Mouse (Mus musculus): Measurements from ENCODE around the gene Aplnr. TPM values are rescaled to one million over a fixed set of nuclear protein-coding genes. Genes with fewer than 3 reads are reported as not detected.

Gene Aplnr
- polyA plus RNA-seq (2011; ENCODE audit: insufficient read depth, insufficient read length, low read depth, missing spikeins): 2.3 and 3.3 TPM in 2 replicates

DNA sequence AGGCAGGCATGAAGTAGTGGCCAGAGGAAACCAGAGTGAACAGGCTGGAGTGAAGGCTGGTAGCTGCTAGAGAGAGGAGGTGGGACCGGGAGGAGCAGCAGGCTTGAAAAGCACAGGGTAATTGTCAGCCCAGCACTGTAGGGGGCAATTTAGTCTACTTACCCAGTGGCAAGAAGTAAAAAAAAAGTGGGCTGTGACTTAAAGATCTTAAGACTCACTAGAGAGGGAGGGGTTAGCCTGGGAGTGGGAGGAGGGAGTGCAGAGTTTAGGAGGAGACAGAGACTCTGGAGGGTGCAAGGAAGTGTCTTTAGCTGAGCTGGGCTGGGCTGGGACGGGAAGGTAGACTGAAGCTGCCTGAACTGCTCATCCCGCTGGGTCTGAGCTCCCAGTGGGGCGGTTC, at the start of gene Aplnr:
Gene Aplnr, plus strand, starts transcription at position 137 of the 400 bp plus-strand sequence.
- Histone ChIP-seq H3K27ac (ENCODE audit: insufficient read depth, low read length) (no peak within 1 kb of the TSS), H3K9ac (ENCODE audit: low read depth, poor library complexity, severe bottlenecking) (no peak within 1 kb of the TSS), H3K4me3 (ENCODE audit: low read depth, low read length) (no peak within 1 kb of the TSS)

DNA sequence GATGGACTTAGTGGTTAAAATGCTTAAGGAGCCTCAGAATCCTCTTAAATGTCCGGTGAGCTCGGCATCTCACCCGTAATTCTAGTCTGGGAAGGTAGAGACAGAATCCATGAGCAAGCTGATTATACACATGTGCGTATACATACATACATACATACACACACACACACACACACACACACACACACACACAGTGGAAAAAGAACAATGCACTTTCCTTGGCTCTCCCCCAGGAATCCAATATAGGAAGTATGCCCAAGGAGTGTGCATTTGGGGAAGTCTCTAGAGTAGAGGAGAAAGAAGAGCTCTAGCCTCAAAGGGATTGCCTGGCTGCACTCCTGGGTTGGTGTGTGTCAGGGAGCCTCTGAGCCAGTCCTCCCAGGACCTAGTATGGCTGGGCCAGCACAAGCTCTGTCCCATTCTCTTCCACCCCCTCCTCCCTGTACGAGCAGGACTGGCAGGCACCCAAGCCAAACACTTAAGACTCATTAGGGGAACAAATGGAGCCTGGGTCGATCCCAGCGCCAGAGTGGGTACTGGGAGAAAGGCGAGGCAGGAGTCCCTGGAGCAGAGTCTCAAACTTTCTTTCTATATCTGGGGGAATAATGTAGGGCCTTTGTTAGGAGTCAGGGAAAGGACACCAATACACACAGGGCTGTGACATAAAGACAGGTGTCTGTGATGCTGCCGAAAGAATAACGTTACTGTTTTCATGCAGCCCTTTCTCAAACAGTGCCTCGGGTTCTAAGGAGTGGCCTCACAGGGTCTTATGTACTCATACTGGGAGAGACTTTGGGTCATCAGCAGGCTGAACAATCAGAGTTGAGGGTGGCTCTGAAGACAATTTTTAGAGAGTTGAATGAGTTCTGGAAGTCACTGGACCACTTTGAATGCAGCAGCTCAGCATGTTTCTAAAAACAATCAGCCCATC, 47.0 kb upstream of the Aplnr start:
- TF ChIP-seq POLR2A (IDR thresholded peaks at IDR 0.05; ENCODE audit: insufficient read depth, low read length) (no peak), CTCF (IDR thresholded peaks at IDR 0.05; ENCODE audit: low read depth, low read length) (no peak), EP300 (IDR thresholded peaks at IDR 0.05; ENCODE audit: insufficient read depth, low read depth, low read length) (no peak)
- no peaks in the 10 kb centered on the region for H3K36me3 ChIP-seq (ENCODE audit: control insufficient read depth, insufficient read depth, low read length, poor library complexity, severe bottlenecking)
- H3K27me3 ChIP-seq (ENCODE audit: control insufficient read depth, insufficient read depth, low read length, poor library complexity, severe bottlenecking): no peaks in the 10 kb centered on the region; the same call in none of the 2 replicates
- no peak overlapping the region for H3K27ac ChIP-seq (ENCODE audit: insufficient read depth, low read length)
- H3K9me3 ChIP-seq (replicated peaks; ENCODE audit: control insufficient read depth, insufficient read depth, low read length, poor library complexity, severe bottlenecking): no peaks in the 10 kb centered on the region
- no peak overlapping the region for H3K9ac ChIP-seq (ENCODE audit: low read depth, poor library complexity, severe bottlenecking)
- H3K4me3 ChIP-seq (ENCODE audit: low read depth, low read length): no peak overlapping the region
- no peaks in the 10 kb centered on the region for H3K4me1 ChIP-seq (ENCODE audit: control insufficient read depth, insufficient read depth, low read length)

More for the DNA sequence above, at the start of gene Aplnr:
- no peaks in the 10 kb centered on the region for H3K27me3 ChIP-seq (ENCODE audit: control insufficient read depth, insufficient read depth, low read length, poor library complexity, severe bottlenecking)
- H3K36me3 ChIP-seq (ENCODE audit: control insufficient read depth, insufficient read depth, low read length, poor library complexity, severe bottlenecking): no peaks in the 10 kb centered on the region
- no peaks in the 10 kb centered on the region for H3K4me1 ChIP-seq (ENCODE audit: control insufficient read depth, insufficient read depth, low read length)
- no peak for TF ChIP-seq CTCF (IDR thresholded peaks at IDR 0.05; ENCODE audit: low read depth, low read length)
- no peak for TF ChIP-seq POLR2A (IDR thresholded peaks at IDR 0.05; ENCODE audit: insufficient read depth, low read length)
- H3K9me3 ChIP-seq (replicated peaks; ENCODE audit: control insufficient read depth, insufficient read depth, low read length, poor library complexity, severe bottlenecking): no peaks in the 10 kb centered on the region

DNA sequence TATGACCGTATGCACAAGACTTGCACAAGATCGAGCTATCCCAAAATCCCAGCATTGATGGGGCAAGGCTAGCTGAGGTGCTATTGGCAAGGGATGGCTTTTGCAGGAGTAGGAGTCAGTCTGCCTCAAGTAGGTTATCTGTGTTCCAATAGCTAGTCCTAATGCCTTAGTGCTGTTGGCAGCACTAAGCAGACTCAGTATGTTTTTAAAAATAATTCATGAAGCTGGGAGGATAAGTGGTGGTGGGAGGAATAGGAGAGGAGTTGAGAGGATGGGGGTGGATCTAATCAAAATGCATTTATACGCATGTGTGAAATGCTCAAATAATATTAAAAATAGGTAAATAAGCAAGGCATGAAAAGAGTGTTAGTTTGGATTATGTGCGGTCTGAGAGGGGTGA, 44.7 kb upstream of the Aplnr start:
- Histone ChIP-seq H3K4me1 (ENCODE audit: control insufficient read depth, insufficient read depth, low read length) (no peaks in the 10 kb centered on the region), H3K27ac (ENCODE audit: insufficient read depth, low read length) (no peak overlapping the region), H3K36me3 (ENCODE audit: control insufficient read depth, insufficient read depth, low read length, poor library complexity, severe bottlenecking) (no peaks in the 10 kb centered on the region), H3K9me3 (replicated peaks; ENCODE audit: control insufficient read depth, insufficient read depth, low read length, poor library complexity, severe bottlenecking) (no peaks in the 10 kb centered on the region), H3K4me3 (ENCODE audit: low read depth, low read length) (no peak overlapping the region), H3K9ac (ENCODE audit: low read depth, poor library complexity, severe bottlenecking) (no peak overlapping the region), H3K27me3 (ENCODE audit: control insufficient read depth, insufficient read depth, low read length, poor library complexity, severe bottlenecking) (no peaks in the 10 kb centered on the region)
- TF ChIP-seq EP300 (IDR thresholded peaks at IDR 0.05; ENCODE audit: insufficient read depth, low read depth, low read length) (no peak), POLR2A (IDR thresholded peaks at IDR 0.05; ENCODE audit: insufficient read depth, low read length) (no peak), CTCF (IDR thresholded peaks at IDR 0.05; ENCODE audit: low read depth, low read length) (no peak)

DNA sequence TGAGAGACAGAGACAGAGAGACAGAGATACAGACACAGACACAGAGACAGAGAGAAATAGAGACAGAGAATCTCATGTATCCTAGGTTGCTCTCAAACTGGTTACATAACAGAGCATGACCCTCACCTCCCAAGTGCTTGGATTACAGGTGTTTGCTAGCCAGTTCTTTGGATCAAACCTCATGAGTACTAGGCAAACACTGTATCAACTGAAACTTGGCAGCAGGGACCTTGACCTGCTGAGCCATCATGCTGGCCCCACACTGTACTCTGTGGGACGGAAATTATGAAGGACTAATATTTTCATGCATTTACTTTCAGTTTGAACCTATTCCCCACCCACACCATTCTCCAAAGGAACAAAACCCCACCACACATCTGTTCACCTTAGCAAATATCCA, 42.6 kb upstream of the Aplnr start:
- Histone ChIP-seq H3K9me3 (replicated peaks; ENCODE audit: control insufficient read depth, insufficient read depth, low read length, poor library complexity, severe bottlenecking) (peaks cover 3% of the 10 kb centered on the region), H3K27ac (ENCODE audit: insufficient read depth, low read length) (no peak overlapping the region), H3K9ac (ENCODE audit: low read depth, poor library complexity, severe bottlenecking) (no peak overlapping the region), H3K36me3 (ENCODE audit: control insufficient read depth, insufficient read depth, low read length, poor library complexity, severe bottlenecking) (no peaks in the 10 kb centered on the region), H3K4me1 (ENCODE audit: control insufficient read depth, insufficient read depth, low read length) (no peaks in the 10 kb centered on the region), H3K27me3 (ENCODE audit: control insufficient read depth, insufficient read depth, low read length, poor library complexity, severe bottlenecking) (no peaks in the 10 kb centered on the region), H3K4me3 (ENCODE audit: low read depth, low read length) (no peak overlapping the region)
- no peak for TF ChIP-seq POLR2A (IDR thresholded peaks at IDR 0.05; ENCODE audit: insufficient read depth, low read length)
- TF ChIP-seq CTCF (IDR thresholded peaks at IDR 0.05; ENCODE audit: low read depth, low read length): no peak
- no peak for TF ChIP-seq EP300 (IDR thresholded peaks at IDR 0.05; ENCODE audit: insufficient read depth, low read depth, low read length)

DNA sequence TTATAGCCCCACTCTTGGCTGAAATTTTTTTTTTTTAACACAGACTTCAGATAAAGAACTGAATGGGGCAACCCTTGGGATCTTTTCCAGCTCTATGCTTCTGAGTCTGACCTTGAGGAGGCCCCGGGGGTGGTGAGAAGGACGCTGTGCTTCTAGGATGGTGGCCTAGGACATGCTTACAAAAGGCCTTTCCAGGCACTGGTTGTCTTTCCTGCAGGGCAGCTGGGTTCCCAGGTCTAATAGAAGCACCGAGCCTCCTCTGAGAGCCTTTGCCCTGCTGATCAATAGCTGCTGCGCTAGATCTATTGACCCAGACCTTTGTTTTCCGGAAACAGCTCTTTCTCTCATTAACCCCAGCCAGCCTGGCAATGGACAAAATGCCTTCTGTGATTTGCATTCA, 40.1 kb upstream of the Aplnr start:
- no peak overlapping the region for H3K27ac ChIP-seq (ENCODE audit: insufficient read depth, low read length)
- TF ChIP-seq POLR2A (IDR thresholded peaks at IDR 0.05; ENCODE audit: insufficient read depth, low read length) (no peak), EP300 (IDR thresholded peaks at IDR 0.05; ENCODE audit: insufficient read depth, low read depth, low read length) (no peak), CTCF (IDR thresholded peaks at IDR 0.05; ENCODE audit: low read depth, low read length) (no peak)

DNA sequence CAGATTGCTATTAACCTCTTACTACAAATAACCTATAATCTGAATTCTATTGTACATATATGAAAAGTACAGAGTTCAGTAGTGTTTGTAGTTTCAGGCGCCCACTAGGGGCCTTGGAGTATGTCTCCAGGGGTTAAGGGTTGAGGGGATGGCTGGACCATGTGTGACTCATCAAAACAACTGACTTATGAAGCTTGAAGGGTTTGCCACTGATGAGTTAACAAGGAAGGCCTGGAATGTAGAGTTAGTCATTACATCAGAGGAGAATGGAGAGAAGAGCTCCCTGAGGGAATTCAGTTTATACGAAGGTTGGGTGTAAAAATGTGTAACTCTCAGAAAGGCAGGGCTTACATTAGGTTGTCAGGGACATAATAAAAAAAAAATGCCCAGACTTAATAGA, 38.0 kb upstream of the Aplnr start:
- Histone ChIP-seq H3K27ac (ENCODE audit: insufficient read depth, low read length) (no peak overlapping the region), H3K4me3 (ENCODE audit: low read depth, low read length) (no peak overlapping the region), H3K9me3 (replicated peaks; ENCODE audit: control insufficient read depth, insufficient read depth, low read length, poor library complexity, severe bottlenecking) (peaks cover 3% of the 10 kb centered on the region), H3K36me3 (ENCODE audit: control insufficient read depth, insufficient read depth, low read length, poor library complexity, severe bottlenecking) (no peaks in the 10 kb centered on the region), H3K27me3 (ENCODE audit: control insufficient read depth, insufficient read depth, low read length, poor library complexity, severe bottlenecking) (no peaks in the 10 kb centered on the region), H3K9ac (ENCODE audit: low read depth, poor library complexity, severe bottlenecking) (no peak overlapping the region), H3K4me1 (ENCODE audit: control insufficient read depth, insufficient read depth, low read length) (no peaks in the 10 kb centered on the region)
- TF ChIP-seq EP300 (IDR thresholded peaks at IDR 0.05; ENCODE audit: insufficient read depth, low read depth, low read length): no peak
- no peak for TF ChIP-seq POLR2A (IDR thresholded peaks at IDR 0.05; ENCODE audit: insufficient read depth, low read length)
- no peak for TF ChIP-seq CTCF (IDR thresholded peaks at IDR 0.05; ENCODE audit: low read depth, low read length)

More for the DNA sequence above, 40.1 kb upstream of the Aplnr start:
- peaks cover 3% of the 10 kb centered on the region for H3K9me3 ChIP-seq (replicated peaks; ENCODE audit: control insufficient read depth, insufficient read depth, low read length, poor library complexity, severe bottlenecking)
- H3K9ac ChIP-seq (ENCODE audit: low read depth, poor library complexity, severe bottlenecking): no peak overlapping the region
- no peaks in the 10 kb centered on the region for H3K27me3 ChIP-seq (ENCODE audit: control insufficient read depth, insufficient read depth, low read length, poor library complexity, severe bottlenecking)
- no peaks in the 10 kb centered on the region for H3K4me1 ChIP-seq (ENCODE audit: control insufficient read depth, insufficient read depth, low read length)
- H3K4me3 ChIP-seq (ENCODE audit: low read depth, low read length): no peak overlapping the region
- H3K36me3 ChIP-seq (ENCODE audit: control insufficient read depth, insufficient read depth, low read length, poor library complexity, severe bottlenecking): no peaks in the 10 kb centered on the region
